Mouse (Mus musculus): ENCODE results near the gene Fuca1.

DNA sequence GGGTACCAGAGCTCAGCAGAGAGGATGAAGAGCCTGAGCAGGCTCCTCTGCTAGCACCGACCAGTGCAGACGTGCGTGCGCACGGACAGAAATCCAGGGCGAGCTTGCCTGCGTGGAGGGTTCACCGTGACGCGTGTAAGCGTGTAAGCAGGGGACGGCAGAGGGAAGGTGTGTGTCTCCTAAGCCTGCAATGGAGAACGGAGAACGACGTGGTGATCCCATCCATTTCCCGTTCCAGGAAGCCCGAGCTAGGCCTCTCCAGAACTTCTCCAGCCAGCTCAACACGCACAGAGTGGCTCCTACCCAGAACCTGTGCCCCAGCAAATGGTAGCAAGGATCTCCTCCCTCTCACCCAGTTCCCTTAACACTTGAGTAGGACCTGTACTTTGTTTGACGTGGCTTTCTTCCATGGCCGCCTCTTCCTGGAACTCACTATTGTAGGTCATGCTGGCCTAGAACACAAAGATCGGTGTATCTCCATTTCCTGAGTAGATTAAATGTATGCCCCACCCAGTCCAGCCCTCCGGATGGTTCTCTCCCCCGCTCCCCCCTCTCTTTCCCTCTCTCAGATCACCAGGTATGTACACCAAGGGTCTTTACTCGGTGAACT, 32.0 kb upstream of the Fuca1 start:
- no peak for TF ChIP-seq CTCF (IDR thresholded peaks at IDR 0.05; ENCODE audit: borderline replicate concordance, insufficient read depth, low read length)
- TF ChIP-seq POLR2A (IDR thresholded peaks at IDR 0.05; ENCODE audit: low read depth, low read length) = no peak

Data from embryonic fibroblast, embryonic 13.5 days (primary cell).